Mouse (Mus musculus): ENCODE measurements around the gene Zdhhc9. TPM values are rescaled to one million over a fixed set of nuclear protein-coding genes. Genes with fewer than 3 reads are reported as not detected.

Gene Zdhhc9
- 3.1 and 3.5 TPM in 2 replicates for polyA plus RNA-seq (2015; fragmentation: Nextera tagmentation; extraction: Ambion mirVana)

GRCm38 (mm10) chrX:48208519-48209185 is at the start of gene Zdhhc9:
Zdhhc9 (minus strand) TSS chrX:48208878.
- peaks cover 4% of the 10 kb centered on the region; the same call in 1 of the 2 replicates for H3K4me1 ChIP-seq (ENCODE audit: insufficient read depth)
- DNase-seq (peak; percentile 87), ATAC-seq (peak; percentile 98)
- no peaks in the 10 kb centered on the region for H3K36me3 ChIP-seq (replicated peaks; ENCODE audit: insufficient read depth, low read length)
- H3K9ac ChIP-seq (replicated peaks), result peak within 1 kb of the TSS; percentile 69
- H3K27ac ChIP-seq (ENCODE audit: low read depth), result peak within 1 kb of the TSS; percentile 85
- peak within 1 kb of the TSS; percentile 77 for H3K4me2 ChIP-seq (ENCODE audit: low read depth, low read length)
- TF ChIP-seq CTCF (IDR thresholded peaks at IDR 0.05; ENCODE audit: low read depth) (no peak), EP300 (IDR thresholded peaks at IDR 0.05; ENCODE audit: low read depth) (no peak)
- no peaks in the 10 kb centered on the region; the same call in 1 of the 2 replicates for H3K27me3 ChIP-seq (ENCODE audit: insufficient read depth, low read length)
- H3K4me3 ChIP-seq (ENCODE audit: low read depth, low read length), result peak within 1 kb of the TSS; percentile 74
- H3K9me3 ChIP-seq (ENCODE audit: low read length), result no peaks in the 10 kb centered on the region
- 15% methylated on average over 32 of the region's 34 CpGs for WGBS (ENCODE audit: insufficient replicate concordance)

GRCm38 (mm10) chrX:48257011-48257410 is 48.3 kb upstream of the Zdhhc9 start:
- ATAC-seq, result peak; percentile 57
- Histone ChIP-seq H3K27ac (ENCODE audit: low read depth) (peak overlapping the region; percentile 87), H3K4me2 (ENCODE audit: low read depth, low read length) (peak overlapping the region; percentile 71), H3K4me1 (ENCODE audit: insufficient read depth) (0 out of 2 replicates have a peak, but pooled peaks cover 4% of the 10 kb centered on the region), H3K36me3 (replicated peaks; ENCODE audit: insufficient read depth, low read length) (no peaks in the 10 kb centered on the region; the same call in 1 of the 2 replicates), H3K4me3 (ENCODE audit: low read depth, low read length) (peak overlapping the region; percentile 68), H3K9ac (replicated peaks) (peak overlapping the region; percentile 68), H3K27me3 (ENCODE audit: insufficient read depth, low read length) (no peaks in the 10 kb centered on the region), H3K9me3 (ENCODE audit: low read length) (no peaks in the 10 kb centered on the region)
- TF ChIP-seq EP300 (IDR thresholded peaks at IDR 0.05; ENCODE audit: low read depth), result no peak
- TF ChIP-seq CTCF (IDR thresholded peaks at IDR 0.05; ENCODE audit: low read depth), result no peak
- peak; percentile 15 for DNase-seq
- whole genome bisulfite sequencing (ENCODE audit: insufficient replicate concordance), result 13% methylated on average over 16 of the region's 16 CpGs

- Histone ChIP-seq H3K27ac (ENCODE audit: low read depth) (peak within 1 kb of the TSS; percentile 87), H3K9me3 (ENCODE audit: low read length) (no peaks in the 10 kb centered on the region), H3K36me3 (replicated peaks; ENCODE audit: insufficient read depth, low read length) (no peaks in the 10 kb centered on the region), H3K27me3 (ENCODE audit: insufficient read depth, low read length) (no peaks in the 10 kb centered on the region), H3K4me1 (ENCODE audit: insufficient read depth) (0 out of 2 replicates have a peak, but pooled peaks cover 4% of the 10 kb centered on the region), H3K4me3 (ENCODE audit: low read depth, low read length) (peak within 1 kb of the TSS; percentile 68), H3K4me2 (ENCODE audit: low read depth, low read length) (peak within 1 kb of the TSS; percentile 71), H3K9ac (replicated peaks) (peak within 1 kb of the TSS; percentile 68)
- 12% methylated on average over 33 of the region's 33 CpGs for WGBS (ENCODE audit: insufficient replicate concordance)
- TF ChIP-seq CTCF (IDR thresholded peaks at IDR 0.05; ENCODE audit: low read depth), result no peak
- 0 out of 2 replicates have a peak, but pooled peaks have one; percentile 20 for TF ChIP-seq EP300 (IDR thresholded peaks at IDR 0.05; ENCODE audit: low read depth)
- peak; percentile 99 for ATAC-seq
- DNase-seq, result peak; percentile 93
Observed at GRCm38 (mm10) chrX:48256468-48257007, 47.9 kb upstream of the Zdhhc9 start, which contains the start of gene Utp14a. Utp14a (plus strand) TSS chrX:48256862.

GRCm38 (mm10) chrX:48255830-48256428 is 47.3 kb upstream of the Zdhhc9 start:
- 15% methylated on average over 18 of the region's 18 CpGs for WGBS (ENCODE audit: insufficient replicate concordance)
- no peak for DNase-seq
- ATAC-seq, result peak; percentile 50

GRCm38 (mm10) chrX:48234417-48234816 is 25.7 kb upstream of the Zdhhc9 start:
- 0 out of 2 replicates have a peak overlapping the region, but pooled peaks have one; percentile 30 for H3K4me2 ChIP-seq (ENCODE audit: low read depth, low read length)
- no peak overlapping the region for H3K4me3 ChIP-seq (ENCODE audit: low read depth, low read length)
- H3K9me3 ChIP-seq (ENCODE audit: low read length), result no peaks in the 10 kb centered on the region
- H3K36me3 ChIP-seq (replicated peaks; ENCODE audit: insufficient read depth, low read length), result no peaks in the 10 kb centered on the region
- no peak overlapping the region for H3K9ac ChIP-seq (replicated peaks)
- no peaks in the 10 kb centered on the region for H3K27me3 ChIP-seq (ENCODE audit: insufficient read depth, low read length)
- peak overlapping the region; percentile 39; the same call in 1 of the 2 replicates for H3K27ac ChIP-seq (ENCODE audit: low read depth)
- 38% methylated on average over 7 of the region's 7 CpGs for WGBS (ENCODE audit: insufficient replicate concordance)
- H3K4me1 ChIP-seq (ENCODE audit: insufficient read depth), result no peaks in the 10 kb centered on the region
- ATAC-seq (peak; percentile 66), DNase-seq (peak; percentile 52)
- no peak for TF ChIP-seq EP300 (IDR thresholded peaks at IDR 0.05; ENCODE audit: low read depth)

More at GRCm38 (mm10) chrX:48255830-48256428, 47.3 kb upstream of the Zdhhc9 start:
- no peak for TF ChIP-seq EP300 (IDR thresholded peaks at IDR 0.05; ENCODE audit: low read depth)
- no peak for TF ChIP-seq CTCF (IDR thresholded peaks at IDR 0.05; ENCODE audit: low read depth)
- peak overlapping the region; percentile 71 for H3K4me2 ChIP-seq (ENCODE audit: low read depth, low read length)
- no peaks in the 10 kb centered on the region for H3K36me3 ChIP-seq (replicated peaks; ENCODE audit: insufficient read depth, low read length)
- H3K9me3 ChIP-seq (ENCODE audit: low read length), result no peaks in the 10 kb centered on the region
- no peaks in the 10 kb centered on the region for H3K27me3 ChIP-seq (ENCODE audit: insufficient read depth, low read length)
- peak overlapping the region; percentile 68 for H3K9ac ChIP-seq (replicated peaks)
- peak overlapping the region; percentile 68 for H3K4me3 ChIP-seq (ENCODE audit: low read depth, low read length)
- 0 out of 2 replicates have a peak, but pooled peaks cover 4% of the 10 kb centered on the region for H3K4me1 ChIP-seq (ENCODE audit: insufficient read depth)
- peak overlapping the region; percentile 87 for H3K27ac ChIP-seq (ENCODE audit: low read depth)

- Histone ChIP-seq H3K4me1 (ENCODE audit: insufficient read depth) (no peaks in the 10 kb centered on the region), H3K27ac (ENCODE audit: low read depth) (no peak overlapping the region), H3K27me3 (ENCODE audit: insufficient read depth, low read length) (no peaks in the 10 kb centered on the region), H3K9ac (replicated peaks) (no peak overlapping the region), H3K4me2 (ENCODE audit: low read depth, low read length) (no peak overlapping the region), H3K9me3 (ENCODE audit: low read length) (no peaks in the 10 kb centered on the region), H3K4me3 (ENCODE audit: low read depth, low read length) (no peak overlapping the region), H3K36me3 (replicated peaks; ENCODE audit: insufficient read depth, low read length) (no peaks in the 10 kb centered on the region)
- WGBS (ENCODE audit: insufficient replicate concordance), result 58% methylated on average over 7 of the region's 7 CpGs
- TF ChIP-seq EP300 (IDR thresholded peaks at IDR 0.05; ENCODE audit: low read depth) (no peak), CTCF (IDR thresholded peaks at IDR 0.05; ENCODE audit: low read depth) (no peak)
- ATAC-seq, result peak; percentile 78
- DNase-seq, result no peak
Observed at GRCm38 (mm10) chrX:48226225-48226624, 17.5 kb upstream of the Zdhhc9 start.
